Mouse (Mus musculus): ENCODE data around the gene Pet117. TPM values are rescaled to one million over a fixed set of nuclear protein-coding genes. Genes with fewer than 3 reads are reported as not detected.
A peak's percentile ranks its signal among the peaks of the same experiment; 100 is the strongest.

Pet117 gene
- 1.1 and 2.3 TPM in 2 replicates for polyA plus RNA-seq (2016; fragmentation: Nextera tagmentation; extraction: Ambion mirVana)

GRCm38 (mm10) chr2:144368400-144369019 lies at the start of gene Pet117, which contains the start of gene Kat14:
Gene Pet117, plus strand, starts transcription at chr2:144368996.
Gene Kat14, plus strand, starts transcription at chr2:144368983.
- 7% methylated on average over 38 of the region's 38 CpGs for WGBS
- H3K9me3 ChIP-seq (replicated peaks): no peaks in the 10 kb centered on the region
- ATAC-seq (ENCODE audit: low FRiP score): peak; percentile 96
- peak within 1 kb of the TSS; percentile 60 for H3K4me2 ChIP-seq (replicated peaks)
- peaks cover 13% of the 10 kb centered on the region for H3K4me1 ChIP-seq
- peak within 1 kb of the TSS; percentile 87 for H3K9ac ChIP-seq
- peaks cover 7% of the 10 kb centered on the region for H3K36me3 ChIP-seq
- H3K27ac ChIP-seq: peak within 1 kb of the TSS; percentile 92
- no peaks in the 10 kb centered on the region for H3K27me3 ChIP-seq
- peak within 1 kb of the TSS; percentile 86 for H3K4me3 ChIP-seq

DNA sequence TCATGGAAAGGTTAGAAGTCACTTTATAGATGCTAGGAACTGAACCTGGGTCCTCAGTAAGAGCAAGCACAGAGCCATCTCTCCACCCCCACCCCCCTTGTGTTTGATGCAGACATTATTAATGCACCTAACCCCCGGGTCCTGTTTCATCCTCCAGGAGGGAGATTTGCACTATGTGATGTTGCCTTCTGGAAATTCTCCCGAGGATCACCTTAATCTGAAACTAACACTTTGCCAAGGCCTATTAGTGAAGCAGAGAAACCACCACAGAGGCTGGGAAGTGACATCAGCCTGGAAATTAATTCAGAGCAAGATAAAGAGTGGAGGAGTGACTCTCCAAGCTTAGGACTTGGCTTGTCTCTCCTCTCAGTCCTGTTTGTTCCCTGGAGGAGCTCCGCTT lies 44.6 kb upstream of the Pet117 start:
- no peaks in the 10 kb centered on the region for H3K9me3 ChIP-seq (replicated peaks)
- H3K9ac ChIP-seq: no peak overlapping the region
- no peak for ATAC-seq (ENCODE audit: low FRiP score)
- 80% methylated on average over 3 of the region's 3 CpGs for WGBS
- no peak overlapping the region for H3K4me2 ChIP-seq (replicated peaks)
- peaks cover 25% of the 10 kb centered on the region for H3K27me3 ChIP-seq
- no peak overlapping the region for H3K27ac ChIP-seq
- H3K4me3 ChIP-seq: no peak overlapping the region
- H3K36me3 ChIP-seq: no peaks in the 10 kb centered on the region
- no peaks in the 10 kb centered on the region for H3K4me1 ChIP-seq

- 0 out of 2 replicates have a peak overlapping the region, but pooled peaks have one; percentile 3 for H3K4me3 ChIP-seq
- no peaks in the 10 kb centered on the region for H3K9me3 ChIP-seq (replicated peaks)
- no peak overlapping the region for H3K27ac ChIP-seq
- H3K4me1 ChIP-seq: peaks cover 36% of the 10 kb centered on the region
- peak overlapping the region; percentile 19; the same call in 1 of the 2 replicates for H3K4me2 ChIP-seq (replicated peaks)
- H3K27me3 ChIP-seq: peaks cover 76% of the 10 kb centered on the region
- no peaks in the 10 kb centered on the region for H3K36me3 ChIP-seq
- ATAC-seq (ENCODE audit: low FRiP score): no peak
- H3K9ac ChIP-seq: no peak overlapping the region
- under 1% methylated on average over 10 of the region's 10 CpGs for WGBS
Observed at GRCm38 (mm10) chr2:144329451-144329850, 39.3 kb upstream of the Pet117 start.

DNA sequence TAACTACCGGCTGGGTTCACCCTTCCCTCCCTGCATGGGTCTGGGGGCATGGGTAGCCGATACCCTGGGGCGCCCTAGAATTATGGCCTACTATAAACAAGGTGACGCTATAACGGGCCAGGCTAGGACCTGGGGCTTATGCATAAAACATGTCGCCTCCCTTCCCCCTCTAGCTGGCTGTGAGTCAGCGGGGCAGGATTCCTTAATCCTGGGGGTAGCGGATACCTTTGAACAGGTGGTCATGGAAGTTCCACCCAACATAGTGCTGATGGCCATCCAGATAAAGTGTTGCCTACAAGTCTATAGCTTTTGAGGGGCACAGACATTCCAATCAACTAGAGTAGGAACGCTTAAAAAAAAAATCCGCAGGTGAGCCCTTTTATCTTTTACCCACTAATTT lies 38.9 kb upstream of the Pet117 start:
- Histone ChIP-seq H3K4me2 (replicated peaks) (peak overlapping the region; percentile 91), H3K9me3 (replicated peaks) (no peaks in the 10 kb centered on the region), H3K9ac (0 out of 2 replicates have a peak overlapping the region, but pooled peaks have one; percentile 61), H3K27ac (no peak overlapping the region), H3K36me3 (no peaks in the 10 kb centered on the region), H3K4me1 (peaks cover 36% of the 10 kb centered on the region), H3K4me3 (0 out of 2 replicates have a peak overlapping the region, but pooled peaks have one; percentile 49), H3K27me3 (peaks cover 81% of the 10 kb centered on the region)
- ATAC-seq (ENCODE audit: low FRiP score): no peak
- WGBS: 3% methylated on average over 10 of the region's 10 CpGs

GRCm38 (mm10) chr2:144330352-144330959 lies 38.3 kb upstream of the Pet117 start:
- Histone ChIP-seq H3K4me3 (peak overlapping the region; percentile 49), H3K27me3 (peaks cover 86% of the 10 kb centered on the region), H3K9me3 (replicated peaks) (no peaks in the 10 kb centered on the region), H3K9ac (peak overlapping the region; percentile 61), H3K27ac (no peak overlapping the region), H3K4me1 (peaks cover 36% of the 10 kb centered on the region), H3K4me2 (replicated peaks) (peak overlapping the region; percentile 91), H3K36me3 (no peaks in the 10 kb centered on the region)
- WGBS: 2% methylated on average over 41 of the region's 41 CpGs
- ATAC-seq (ENCODE audit: low FRiP score): peak; percentile 14; the same call in 1 of the 2 replicates

- Histone ChIP-seq H3K27me3 (peaks cover 89% of the 10 kb centered on the region), H3K4me3 (peak overlapping the region; percentile 49), H3K9ac (peak overlapping the region; percentile 61), H3K4me2 (replicated peaks) (peak overlapping the region; percentile 91), H3K4me1 (peaks cover 36% of the 10 kb centered on the region), H3K27ac (no peak overlapping the region), H3K36me3 (no peaks in the 10 kb centered on the region), H3K9me3 (replicated peaks) (no peaks in the 10 kb centered on the region)
- ATAC-seq (ENCODE audit: low FRiP score): peak; percentile 59
- under 1% methylated on average over 50 of the region's 50 CpGs for WGBS
Observed at GRCm38 (mm10) chr2:144330960-144331371, 37.8 kb upstream of the Pet117 start.

GRCm38 (mm10) chr2:144331401-144332302 lies 37.1 kb upstream of the Pet117 start, which contains the start of gene Ovol2:
Gene Ovol2, minus strand, starts transcription at chr2:144332146.
- H3K4me1 ChIP-seq: peaks cover 36% of the 10 kb centered on the region
- H3K9me3 ChIP-seq (replicated peaks): no peaks in the 10 kb centered on the region
- 1% methylated on average over 61 of the region's 62 CpGs for WGBS
- H3K27me3 ChIP-seq: peaks cover 89% of the 10 kb centered on the region
- H3K27ac ChIP-seq: no peak within 1 kb of the TSS
- peak within 1 kb of the TSS; percentile 91 for H3K4me2 ChIP-seq (replicated peaks)
- peak within 1 kb of the TSS; percentile 49 for H3K4me3 ChIP-seq
- H3K9ac ChIP-seq: peak within 1 kb of the TSS; percentile 61
- H3K36me3 ChIP-seq: no peaks in the 10 kb centered on the region
- ATAC-seq (ENCODE audit: low FRiP score): peak; percentile 63; the same call in 1 of the 2 replicates

DNA sequence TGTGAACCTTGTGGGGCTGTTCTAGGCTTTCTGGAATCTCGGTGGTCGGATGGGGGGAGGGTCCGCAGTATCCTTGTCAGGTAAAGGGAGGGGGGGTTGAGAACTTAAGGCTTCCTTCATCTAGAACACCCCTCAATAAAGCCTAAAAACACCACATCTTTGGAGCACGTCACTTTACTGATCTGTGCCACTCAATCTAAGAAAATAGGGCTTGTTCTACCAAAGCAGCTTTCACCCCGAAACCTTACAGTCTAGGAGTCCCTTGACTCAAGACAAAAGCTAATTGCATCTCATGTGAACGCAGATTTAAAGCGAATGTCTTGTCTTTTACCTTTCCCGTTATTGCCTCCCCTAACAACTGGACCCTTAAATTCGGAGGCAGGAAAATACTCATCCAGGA lies 36.3 kb upstream of the Pet117 start:
- Histone ChIP-seq H3K27me3 (peaks cover 82% of the 10 kb centered on the region), H3K27ac (no peak overlapping the region), H3K9me3 (replicated peaks) (no peaks in the 10 kb centered on the region), H3K36me3 (no peaks in the 10 kb centered on the region), H3K4me1 (peaks cover 36% of the 10 kb centered on the region), H3K9ac (no peak overlapping the region), H3K4me2 (replicated peaks) (peak overlapping the region; percentile 91), H3K4me3 (peak overlapping the region; percentile 49; the same call in 1 of the 2 replicates)
- WGBS: 5% methylated on average over 9 of the region's 9 CpGs
- no peak for ATAC-seq (ENCODE audit: low FRiP score)

DNA sequence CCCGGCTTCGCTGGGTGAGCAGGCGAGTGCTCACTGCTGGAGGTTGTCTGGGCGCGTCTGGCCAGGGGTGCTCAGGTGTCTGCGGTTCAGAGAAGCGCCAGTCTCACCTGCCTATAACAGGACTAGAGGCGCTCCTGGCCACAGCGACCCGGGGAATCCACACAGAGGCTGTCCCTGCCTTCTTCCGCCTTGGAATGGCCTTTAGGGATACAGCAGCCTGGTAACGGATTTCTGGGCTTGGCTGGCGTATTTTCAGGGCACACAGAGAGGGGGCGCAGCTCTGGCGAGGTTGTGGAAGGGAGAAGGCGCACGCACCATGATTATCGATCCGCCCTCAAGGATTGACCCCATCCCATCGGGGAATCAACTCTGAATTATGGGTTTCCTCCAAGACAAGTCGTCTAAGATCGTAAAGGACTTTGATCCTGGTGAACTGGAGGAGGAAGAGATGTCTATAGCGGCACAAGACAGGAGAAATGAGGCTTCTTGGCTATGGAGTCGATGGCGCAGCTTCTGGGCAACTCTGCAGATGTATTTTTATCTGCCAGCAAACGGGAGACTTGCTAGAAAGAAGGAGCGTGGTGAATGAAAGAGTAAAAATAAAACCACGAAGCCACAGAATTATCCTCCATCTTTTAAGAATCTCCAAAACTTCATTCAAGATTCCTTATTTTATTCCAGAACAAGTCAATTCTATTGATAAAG lies 35.5 kb upstream of the Pet117 start:
- no peak overlapping the region for H3K27ac ChIP-seq
- H3K36me3 ChIP-seq: no peaks in the 10 kb centered on the region
- peaks cover 76% of the 10 kb centered on the region for H3K27me3 ChIP-seq
- H3K4me3 ChIP-seq: peak overlapping the region; percentile 28
- H3K4me2 ChIP-seq (replicated peaks): peak overlapping the region; percentile 91
- H3K9ac ChIP-seq: 0 out of 2 replicates have a peak overlapping the region, but pooled peaks have one; percentile 18
- 9% methylated on average over 28 of the region's 28 CpGs for WGBS
- peaks cover 36% of the 10 kb centered on the region for H3K4me1 ChIP-seq
- no peaks in the 10 kb centered on the region for H3K9me3 ChIP-seq (replicated peaks)
- no peak for ATAC-seq (ENCODE audit: low FRiP score)

DNA sequence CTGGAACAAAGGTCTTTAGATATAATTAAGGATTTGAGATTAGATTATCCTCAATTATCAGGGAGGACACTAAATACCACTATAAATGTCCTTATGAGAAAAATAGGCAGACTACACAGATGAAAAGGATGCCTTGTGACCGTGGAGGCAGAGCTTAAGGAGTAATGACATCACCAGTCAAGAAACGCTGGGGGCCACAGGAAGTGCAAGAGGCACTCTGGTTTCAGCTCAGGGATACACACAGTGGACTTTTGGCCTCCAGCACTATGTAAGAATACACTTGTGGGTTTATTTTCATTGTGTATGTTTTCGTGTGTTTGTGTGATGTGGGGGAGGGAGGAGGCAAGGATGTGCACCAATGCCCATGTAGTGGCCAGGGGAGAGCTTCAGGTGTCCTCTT lies 31.6 kb upstream of the Pet117 start:
- 74% methylated on average over 3 of the region's 3 CpGs for WGBS
- Histone ChIP-seq H3K4me3 (no peak overlapping the region), H3K27me3 (peaks cover 37% of the 10 kb centered on the region), H3K4me2 (replicated peaks) (no peak overlapping the region), H3K36me3 (no peaks in the 10 kb centered on the region), H3K9me3 (replicated peaks) (no peaks in the 10 kb centered on the region), H3K27ac (no peak overlapping the region), H3K9ac (no peak overlapping the region), H3K4me1 (peaks cover 10% of the 10 kb centered on the region)
- ATAC-seq (ENCODE audit: low FRiP score): no peak

- peaks cover 6% of the 10 kb centered on the region for H3K4me1 ChIP-seq
- 75% methylated on average over 7 of the region's 8 CpGs for WGBS
- no peak overlapping the region for H3K9ac ChIP-seq
- H3K27ac ChIP-seq: no peak overlapping the region
- H3K27me3 ChIP-seq: peaks cover 33% of the 10 kb centered on the region
- H3K9me3 ChIP-seq (replicated peaks): no peaks in the 10 kb centered on the region
- ATAC-seq (ENCODE audit: low FRiP score): no peak
- no peak overlapping the region for H3K4me2 ChIP-seq (replicated peaks)
- H3K36me3 ChIP-seq: no peaks in the 10 kb centered on the region
- no peak overlapping the region for H3K4me3 ChIP-seq
Observed at GRCm38 (mm10) chr2:144337701-144338100, 31.1 kb upstream of the Pet117 start.
